Mouse (Mus musculus) testis, adult 2 months (tissue): ENCODE measurements around the gene Lim2. TPM values are rescaled to one million over a fixed set of nuclear protein-coding genes. Genes with fewer than 3 reads are reported as not detected.
A peak's percentile ranks its signal among the peaks of the same experiment; 100 is the strongest.

ENCODE experiments used
- H3K27ac ChIP-seq: fragments of 200-500 bp; 2 replicates; pipeline ENCODE4 v1.5.1; 2012; ENCODE audit warnings: low read depth, low read length; ENCODE audit not compliant: control insufficient read depth, insufficient read depth
- H3K27me3 ChIP-seq: fragments of 200-500 bp; 2 replicates; pipeline ENCODE4 v1.6.1; 2012; ENCODE audit warnings: mild to moderate bottlenecking, low read length, moderate library complexity; ENCODE audit not compliant: control insufficient read depth, insufficient read depth
- H3K36me3 ChIP-seq: fragments of 200-500 bp; 2 replicates; pipeline ENCODE4 v1.6.1; 2012; ENCODE audit warnings: mild to moderate bottlenecking, low read length; ENCODE audit not compliant: control insufficient read depth, insufficient read depth
- H3K4me1 ChIP-seq: fragments of 200-500 bp; 2 replicates; pipeline ENCODE4 v1.6.1; 2012; ENCODE audit warnings: low read length; ENCODE audit not compliant: control insufficient read depth, insufficient read depth
- H3K4me3 ChIP-seq: fragments of 200-500 bp; 2 replicates; pipeline ENCODE4 v1.5.1; 2012; ENCODE audit warnings: low read depth, mild to moderate bottlenecking, low read length, moderate library complexity, mixed read lengths; ENCODE audit not compliant: control insufficient read depth
- CTCF ChIP-seq: fragments of 200-500 bp; IDR thresholded peaks from 2 replicates; pipeline ENCODE4 v1.5.1; 2012; ENCODE audit warnings: low read depth, mild to moderate bottlenecking, inconsistent platforms, low read length, moderate library complexity; ENCODE audit not compliant: control insufficient read depth, insufficient read depth, insufficient replicate concordance
- POLR2A ChIP-seq: fragments of 200-500 bp; IDR thresholded peaks from 2 replicates; pipeline ENCODE4 v1.6.1; 2012; ENCODE audit warnings: low read depth, mild to moderate bottlenecking, inconsistent platforms, low read length, moderate library complexity; ENCODE audit not compliant: control insufficient read depth
- polyA plus RNA-seq: library from polyadenylated mRNA; depleted of rRNA; stranded (reverse); fragments of >200 nt; gene quantifications from 2 replicates; pipeline ENCODE4 v1.2.3, GENCODE M21; 2012

Gene Lim2
- polyA plus RNA-seq, 1 experiment = not detected

GRCm38 (mm10) chr7:43417298-43417697, 10.2 kb upstream of the Lim2 start:
- Histone ChIP-seq H3K27me3 (no peaks in the 10 kb centered on the region), H3K4me1 (no peaks in the 10 kb centered on the region; the same call in 1 of the 2 replicates), H3K36me3 (no peaks in the 10 kb centered on the region), H3K27ac (no peak overlapping the region), H3K4me3 (no peak overlapping the region)
- TF ChIP-seq CTCF (peak; percentile 36; the same call in 1 of the 2 replicates), POLR2A (no peak)

DNA sequence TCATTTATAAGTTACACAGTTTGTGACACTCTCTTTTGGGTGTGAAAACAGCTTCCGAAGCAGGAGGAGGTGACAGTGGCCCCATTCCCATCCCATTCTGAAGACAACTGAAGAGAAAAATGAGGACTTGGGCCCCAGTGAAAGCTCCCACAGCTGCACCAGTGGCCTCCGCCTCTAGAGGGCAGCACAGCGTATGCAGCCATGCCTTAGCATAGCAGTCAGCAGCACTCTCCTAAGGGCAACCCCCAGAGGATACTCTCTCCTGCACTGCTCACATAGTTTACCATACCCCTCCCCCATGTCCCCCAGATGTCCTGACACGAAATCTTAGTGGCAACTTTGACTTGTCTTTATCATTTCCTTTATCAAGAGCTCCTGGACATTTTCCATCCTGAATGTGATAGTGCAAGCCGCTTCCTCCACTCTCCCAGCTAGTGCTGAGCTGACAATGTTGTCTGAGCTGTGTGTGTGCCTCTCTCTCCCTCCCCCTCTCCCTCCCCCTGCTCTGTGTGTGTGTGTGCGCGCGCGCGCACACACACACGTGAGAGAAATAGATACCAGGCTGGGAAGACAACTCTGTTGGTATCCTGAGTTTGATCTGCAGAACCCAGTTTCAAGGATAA, 4.4 kb upstream of the Lim2 start:
- TF ChIP-seq POLR2A (no peak), CTCF (peak; percentile 96)
- H3K27ac ChIP-seq = no peak overlapping the region
- H3K27me3 ChIP-seq = no peaks in the 10 kb centered on the region
- no peaks in the 10 kb centered on the region; the same call in 1 of the 2 replicates for H3K4me1 ChIP-seq
- no peak overlapping the region for H3K4me3 ChIP-seq
- H3K36me3 ChIP-seq = no peaks in the 10 kb centered on the region

DNA sequence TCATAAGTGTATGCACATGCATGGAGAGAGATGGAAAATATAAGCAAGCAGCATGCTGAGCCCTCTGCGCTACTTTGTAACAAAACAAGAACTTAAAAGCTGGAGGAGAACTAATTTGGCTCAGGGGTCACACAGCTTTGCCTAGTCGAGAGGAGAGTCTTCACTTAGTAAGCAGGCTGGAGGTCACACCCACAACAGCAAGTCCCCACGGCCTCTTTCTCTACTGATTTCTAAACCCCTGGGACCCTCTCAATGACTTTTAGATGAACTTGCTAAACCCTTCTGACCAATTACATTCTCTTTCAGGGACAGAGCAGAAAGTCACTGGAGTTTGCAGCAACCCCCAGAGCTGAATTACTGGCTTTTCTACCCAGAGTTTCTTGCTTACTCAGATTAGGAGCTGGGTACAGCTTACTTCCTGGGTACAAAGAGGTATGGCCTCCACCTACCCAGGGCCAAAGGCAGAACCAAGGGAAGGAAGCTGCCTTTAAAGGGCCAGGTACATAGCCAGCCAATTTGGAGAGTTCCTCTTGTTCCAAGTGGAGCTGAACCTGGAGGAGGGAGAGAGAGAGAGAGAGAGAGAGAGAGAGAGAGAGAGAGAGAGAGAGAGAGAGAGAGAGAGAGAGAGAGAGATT, 3.4 kb upstream of the Lim2 start:
- H3K36me3 ChIP-seq = no peaks in the 10 kb centered on the region
- no peak overlapping the region for H3K27ac ChIP-seq
- H3K4me1 ChIP-seq = no peaks in the 10 kb centered on the region; the same call in 1 of the 2 replicates
- H3K27me3 ChIP-seq = no peaks in the 10 kb centered on the region
- no peak for TF ChIP-seq POLR2A
- TF ChIP-seq CTCF = no peak
- H3K4me3 ChIP-seq = no peak overlapping the region

DNA sequence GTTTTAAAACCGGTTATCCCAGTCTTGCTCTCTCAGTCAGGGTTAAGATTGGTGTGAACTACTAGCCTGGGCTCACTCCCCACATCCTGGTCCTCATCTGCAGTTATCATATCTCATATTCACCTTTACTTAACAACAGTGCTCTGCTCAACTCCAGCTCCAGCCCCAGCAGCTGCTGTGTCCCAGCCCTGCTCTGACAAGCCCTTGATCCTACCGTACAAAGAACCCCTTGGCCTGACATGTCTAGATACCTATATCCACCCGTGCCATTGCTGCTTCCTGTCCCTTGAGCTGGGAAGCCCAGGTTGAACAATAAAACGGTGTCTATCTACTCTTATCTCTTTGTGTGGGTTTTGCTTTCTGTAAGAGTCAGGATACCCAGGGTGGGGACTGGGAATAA, 2.0 kb downstream of the Lim2 start:
- no peak for TF ChIP-seq CTCF
- TF ChIP-seq POLR2A = no peak
- no peaks in the 10 kb centered on the region for H3K36me3 ChIP-seq
- H3K27ac ChIP-seq = no peak overlapping the region
- H3K4me3 ChIP-seq = no peak overlapping the region
- H3K4me1 ChIP-seq = no peaks in the 10 kb centered on the region
- H3K27me3 ChIP-seq = no peaks in the 10 kb centered on the region

- H3K27me3 ChIP-seq = no peaks in the 10 kb centered on the region
- H3K4me1 ChIP-seq = no peaks in the 10 kb centered on the region
- H3K4me3 ChIP-seq = no peak overlapping the region
- TF ChIP-seq CTCF (no peak), POLR2A (no peak)
- no peak overlapping the region for H3K27ac ChIP-seq
- H3K36me3 ChIP-seq = no peaks in the 10 kb centered on the region
Observed at GRCm38 (mm10) chr7:43432891-43433290, 5.4 kb downstream of the Lim2 start.

DNA sequence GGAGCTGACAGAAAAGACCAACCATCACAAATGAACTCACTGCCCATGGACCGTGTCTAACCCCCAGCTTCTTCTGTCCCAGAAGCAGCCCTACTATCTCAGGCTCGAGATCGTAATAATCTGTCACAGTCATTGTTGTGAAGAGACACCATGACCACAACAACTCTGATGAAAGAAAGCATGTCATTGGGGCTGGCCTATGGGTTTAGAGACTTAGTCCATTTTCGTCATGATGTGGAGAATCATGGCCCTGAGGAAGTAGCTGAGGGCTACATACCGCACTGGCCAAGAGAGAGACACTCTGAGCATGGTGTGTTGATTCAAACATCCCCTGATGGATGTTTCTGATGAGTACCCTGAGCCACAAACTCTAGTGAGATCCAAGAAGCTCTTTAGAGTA, 7.2 kb downstream of the Lim2 start:
- Histone ChIP-seq H3K27me3 (no peaks in the 10 kb centered on the region), H3K27ac (no peak overlapping the region), H3K4me3 (no peak overlapping the region), H3K36me3 (no peaks in the 10 kb centered on the region), H3K4me1 (no peaks in the 10 kb centered on the region)
- no peak for TF ChIP-seq POLR2A
- no peak for TF ChIP-seq CTCF

GRCm38 (mm10) chr7:43436341-43437255, 9.1 kb downstream of the Lim2 start, which contains the start of gene Nkg7:
Gene Nkg7, plus strand, starts transcription at chr7:43437073.
- no peaks in the 10 kb centered on the region for H3K36me3 ChIP-seq

More at GRCm38 (mm10) chr7:43436341-43437255, 9.1 kb downstream of the Lim2 start, which contains the start of gene Nkg7:
- no peak for TF ChIP-seq CTCF
- no peak for TF ChIP-seq POLR2A
- H3K27me3 ChIP-seq = no peaks in the 10 kb centered on the region
- H3K27ac ChIP-seq = no peak within 1 kb of the TSS
- no peaks in the 10 kb centered on the region for H3K4me1 ChIP-seq
- no peak within 1 kb of the TSS for H3K4me3 ChIP-seq
